Mouse (Mus musculus) lung, embryonic 16.5 days (tissue): ENCODE results near the gene Galnt9. TPM values are rescaled to one million over a fixed set of nuclear protein-coding genes. Genes with fewer than 3 reads are reported as not detected.

Experiments used
- ATAC-seq: fragments of 200-750 bp; cut with Nextera tagmentation; 2 replicates; pipeline ENCODE4 v1.8.0; 2017; ENCODE audit warnings: low read depth, mild to moderate bottlenecking, moderate library complexity
- H3K27ac ChIP-seq: fragments of 300-500 bp; sonication (generic); 2 replicates; pipeline ENCODE4 v1.5.1; 2014; ENCODE audit warnings: mild to moderate bottlenecking, control low read depth, low read length
- H3K27me3 ChIP-seq: fragments of 300-500 bp; sonication (generic); 2 replicates; pipeline ENCODE4 v1.6.1; 2014; ENCODE audit warnings: low read depth, low read length, mixed read lengths; ENCODE audit not compliant: control insufficient read depth, insufficient read depth
- H3K36me3 ChIP-seq: fragments of 300-500 bp; sonication (generic); 2 replicates; pipeline ENCODE4 v1.6.1; 2014; ENCODE audit warnings: low read length; ENCODE audit not compliant: control insufficient read depth, insufficient read depth
- H3K4me1 ChIP-seq: fragments of 300-500 bp; sonication (generic); replicated peaks from 2 replicates; pipeline ENCODE4 v1.6.1; 2014; ENCODE audit warnings: low read length, mixed read lengths; ENCODE audit not compliant: control insufficient read depth, insufficient read depth
- H3K4me2 ChIP-seq: fragments of 300-500 bp; sonication (generic); 2 replicates; pipeline ENCODE4 v1.6.1; 2014; ENCODE audit warnings: low read depth, low read length, control low read depth
- H3K4me3 ChIP-seq: fragments of 300-500 bp; sonication (generic); 2 replicates; pipeline ENCODE4 v1.5.1; 2014; ENCODE audit warnings: mild to moderate bottlenecking, low read length, control low read depth
- H3K9ac ChIP-seq: fragments of 300-500 bp; sonication (generic); 2 replicates; pipeline ENCODE4 v1.6.1; 2014; ENCODE audit warnings: low read length, control low read depth
- H3K9me3 ChIP-seq: fragments of 300-500 bp; sonication (generic); 2 replicates; pipeline ENCODE4 v1.6.1; 2016; ENCODE audit warnings: low read length; ENCODE audit not compliant: control insufficient read depth
- WGBS: fragments of 180-500 bp; shearing (Covaris S2); extraction: QIAGEN DNeasy Blood & Tissue Kit; methylation state at CpG from one replicate; pipeline ENCODE4 v1.1.7; 2014; 5-methylcytosine and 5-hydroxymethylcytosine counted together
- polyA plus RNA-seq: library from polyadenylated mRNA; unstranded; fragments of >200 nt; fragmentation: Nextera tagmentation; extraction: Ambion mirVana; gene quantifications from 2 replicates; pipeline ENCODE4 v1.2.1, GENCODE M21; 2015

Galnt9 gene
- polyA plus RNA-seq, 1 experiment from 2014 or later: 0.26 TPM

- no peak overlapping the region for H3K4me3 ChIP-seq
Measured at GRCm38 (mm10) chr5:110608336-110608735, 64.2 kb downstream of the Galnt9 start.

GRCm38 (mm10) chr5:110608941-110609340 is 64.8 kb downstream of the Galnt9 start:
- no peak overlapping the region for H3K27ac ChIP-seq
- no peak overlapping the region for H3K4me3 ChIP-seq
- WGBS: 57% methylated on average over 8 of the region's 8 CpGs
- no peak overlapping the region for H3K9ac ChIP-seq
- H3K36me3 ChIP-seq: no peaks in the 10 kb centered on the region
- no peaks in the 10 kb centered on the region for H3K27me3 ChIP-seq
- H3K4me1 ChIP-seq: no peaks in the 10 kb centered on the region
- no peak overlapping the region for H3K4me2 ChIP-seq
- ATAC-seq: no peak
- no peaks in the 10 kb centered on the region for H3K9me3 ChIP-seq

More at GRCm38 (mm10) chr5:110608336-110608735, 64.2 kb downstream of the Galnt9 start:
- no peak for ATAC-seq
- H3K4me1 ChIP-seq: no peaks in the 10 kb centered on the region
- no peaks in the 10 kb centered on the region for H3K9me3 ChIP-seq
- H3K36me3 ChIP-seq: no peaks in the 10 kb centered on the region
- no peak overlapping the region for H3K4me2 ChIP-seq
- 58% methylated on average over 6 of the region's 6 CpGs for WGBS
- H3K9ac ChIP-seq: no peak overlapping the region
- no peak overlapping the region for H3K27ac ChIP-seq
- H3K27me3 ChIP-seq: no peaks in the 10 kb centered on the region

- Histone ChIP-seq H3K4me3 (no peak overlapping the region), H3K36me3 (no peaks in the 10 kb centered on the region)
Measured at GRCm38 (mm10) chr5:110609425-110609824, 65.3 kb downstream of the Galnt9 start.

DNA sequence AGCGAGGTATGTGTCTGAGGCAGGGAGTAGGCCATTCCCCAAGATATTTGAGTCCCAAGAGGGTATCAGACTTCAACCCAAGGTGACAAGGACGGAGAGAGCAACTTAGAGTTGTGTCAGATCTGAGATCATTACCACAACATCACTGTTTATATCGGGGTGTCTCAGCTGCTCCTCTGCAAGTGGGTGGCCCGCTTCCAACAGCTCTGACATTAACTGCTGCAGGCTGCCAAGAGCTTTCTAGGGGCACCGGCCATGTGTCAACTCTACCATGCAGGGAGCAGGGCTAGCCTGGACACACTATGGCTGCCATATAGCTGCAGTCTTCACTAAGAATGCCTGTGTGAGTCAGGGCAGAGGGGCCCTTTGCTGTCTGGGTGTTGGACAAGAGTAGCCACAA is 65.7 kb downstream of the Galnt9 start:
- 63% methylated on average over 5 of the region's 5 CpGs for whole genome bisulfite sequencing
- H3K4me1 ChIP-seq: no peaks in the 10 kb centered on the region
- no peaks in the 10 kb centered on the region for H3K27me3 ChIP-seq
- no peak overlapping the region for H3K4me3 ChIP-seq
- H3K9ac ChIP-seq: no peak overlapping the region
- no peaks in the 10 kb centered on the region for H3K36me3 ChIP-seq
- no peak overlapping the region for H3K4me2 ChIP-seq
- H3K27ac ChIP-seq: no peak overlapping the region
- ATAC-seq: no peak
- no peaks in the 10 kb centered on the region for H3K9me3 ChIP-seq

More at GRCm38 (mm10) chr5:110609425-110609824, 65.3 kb downstream of the Galnt9 start:
- Histone ChIP-seq H3K9ac (no peak overlapping the region), H3K9me3 (no peaks in the 10 kb centered on the region), H3K4me2 (no peak overlapping the region), H3K27me3 (no peaks in the 10 kb centered on the region), H3K4me1 (no peaks in the 10 kb centered on the region), H3K27ac (no peak overlapping the region)
- 72% methylated on average over 3 of the region's 3 CpGs for WGBS
- ATAC-seq: no peak

DNA sequence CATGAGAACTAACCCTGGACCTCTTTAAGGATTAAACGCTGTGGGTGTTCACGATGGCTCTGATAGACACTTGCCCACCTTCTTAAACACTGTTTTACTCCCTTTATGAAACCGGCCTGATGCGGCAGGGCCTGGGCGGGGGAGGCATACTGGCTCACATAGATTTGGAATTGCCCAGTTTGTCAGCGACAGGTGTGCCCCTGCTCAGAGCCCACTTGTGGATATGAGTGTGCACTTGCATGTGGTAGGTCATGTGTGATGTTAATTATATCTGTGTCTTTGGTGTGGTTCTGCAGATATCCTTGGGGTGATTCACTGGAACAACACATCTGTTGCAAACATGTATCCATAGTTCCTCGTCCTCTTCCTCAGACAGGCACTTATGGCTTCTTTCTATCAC is 66.3 kb downstream of the Galnt9 start:
- Histone ChIP-seq H3K9me3 (no peaks in the 10 kb centered on the region), H3K4me2 (no peak overlapping the region), H3K4me3 (no peak overlapping the region), H3K4me1 (no peaks in the 10 kb centered on the region), H3K27me3 (no peaks in the 10 kb centered on the region), H3K27ac (no peak overlapping the region), H3K9ac (no peak overlapping the region), H3K36me3 (no peaks in the 10 kb centered on the region)
- ATAC-seq: no peak
- 90% methylated on average over 7 of the region's 7 CpGs for WGBS

DNA sequence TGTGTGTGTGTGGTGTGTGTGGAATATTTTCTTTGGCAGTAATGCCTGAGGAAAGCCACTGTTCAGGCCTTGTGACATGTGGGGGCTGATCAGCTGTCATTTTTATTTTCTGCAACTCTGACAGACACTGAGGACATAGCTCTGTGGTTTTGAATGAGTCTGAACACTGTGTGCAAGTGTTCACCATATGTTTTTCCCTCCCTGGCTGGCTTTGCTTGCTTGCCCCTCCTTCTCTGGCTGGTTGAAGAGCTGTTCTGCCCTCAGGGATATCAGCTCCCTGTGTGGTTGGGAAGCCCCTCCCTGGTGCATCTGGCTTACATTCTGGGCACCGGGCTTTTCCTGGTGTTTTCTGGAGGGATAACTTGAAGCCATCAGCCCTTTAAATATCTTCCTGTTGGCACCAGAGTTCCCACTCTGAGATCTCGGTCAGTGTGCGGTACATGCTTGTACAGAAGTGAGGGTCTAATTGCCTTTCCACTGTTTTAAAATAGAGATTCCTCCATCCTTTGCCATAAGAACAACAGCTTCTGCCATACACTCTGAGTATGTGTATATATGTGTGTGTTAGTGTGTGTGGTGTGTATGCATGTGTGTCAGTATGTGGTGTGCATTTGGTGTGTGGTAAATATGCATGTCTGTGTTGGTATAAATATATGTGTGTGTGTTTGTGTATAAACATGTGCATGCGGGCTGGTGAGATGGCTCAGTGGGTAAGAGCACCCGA is 67.4 kb downstream of the Galnt9 start:
- no peaks in the 10 kb centered on the region for H3K27me3 ChIP-seq
- ATAC-seq: no peak
- H3K4me3 ChIP-seq: no peak overlapping the region
- H3K9me3 ChIP-seq: no peaks in the 10 kb centered on the region
- H3K4me2 ChIP-seq: no peak overlapping the region
- no peaks in the 10 kb centered on the region for H3K36me3 ChIP-seq
- H3K27ac ChIP-seq: no peak overlapping the region
- WGBS: 76% methylated on average over 5 of the region's 5 CpGs
- no peak overlapping the region for H3K9ac ChIP-seq
- no peaks in the 10 kb centered on the region for H3K4me1 ChIP-seq

DNA sequence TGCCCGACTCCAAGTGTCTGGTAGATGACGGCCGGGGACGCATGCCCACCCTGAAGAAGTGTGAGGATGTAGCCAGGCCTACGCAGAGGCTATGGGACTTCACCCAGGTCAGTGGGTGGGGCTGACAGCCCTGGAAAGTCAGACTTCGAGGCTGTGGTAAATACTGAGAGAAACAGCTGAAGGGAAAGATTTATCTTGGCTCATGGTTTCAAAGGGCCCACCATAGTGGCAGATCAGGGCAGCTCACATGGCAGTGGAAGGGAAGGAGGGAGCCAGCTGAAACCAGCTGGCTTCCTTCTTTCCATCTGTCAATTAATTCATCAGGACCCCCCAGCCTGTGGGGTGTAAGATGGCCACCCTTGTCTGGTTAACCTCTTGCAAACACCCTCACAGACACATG is 75.1 kb downstream of the Galnt9 start:
- Histone ChIP-seq H3K4me3 (no peak overlapping the region), H3K9me3 (no peaks in the 10 kb centered on the region)
- WGBS: 74% methylated on average over 6 of the region's 6 CpGs

DNA sequence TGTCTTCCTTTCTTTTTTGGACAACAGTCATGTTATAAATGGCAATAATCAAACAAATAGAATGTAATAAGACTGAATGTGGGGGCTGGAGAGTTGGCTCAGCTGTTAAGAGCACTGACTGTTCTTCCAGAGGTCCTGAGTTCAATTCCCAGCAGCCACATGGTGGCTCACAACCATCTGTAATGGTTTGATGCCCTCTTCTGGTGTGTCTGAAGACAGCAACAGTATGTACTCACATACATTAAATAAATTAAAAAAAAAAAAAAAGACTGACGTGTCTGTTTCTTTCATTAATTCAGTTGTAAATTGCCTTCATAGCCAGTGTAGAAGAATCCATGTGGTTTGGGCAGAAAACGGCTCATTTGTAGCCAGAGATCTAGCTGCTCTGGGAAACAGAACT is 80.2 kb downstream of the Galnt9 start:
- no peak overlapping the region for H3K27ac ChIP-seq
- H3K36me3 ChIP-seq: no peaks in the 10 kb centered on the region
- no peak overlapping the region for H3K4me3 ChIP-seq
- H3K4me1 ChIP-seq: no peaks in the 10 kb centered on the region
- H3K4me2 ChIP-seq: no peak overlapping the region
- no peak for ATAC-seq
- 81% methylated on average over 2 of the region's 2 CpGs for WGBS
- no peaks in the 10 kb centered on the region for H3K27me3 ChIP-seq
- no peak overlapping the region for H3K9ac ChIP-seq
- H3K9me3 ChIP-seq: no peaks in the 10 kb centered on the region

More for the DNA sequence above, 75.1 kb downstream of the Galnt9 start:
- no peak for ATAC-seq
- no peaks in the 10 kb centered on the region for H3K27me3 ChIP-seq
- H3K4me1 ChIP-seq: no peaks in the 10 kb centered on the region
- H3K9ac ChIP-seq: no peak overlapping the region
- no peak overlapping the region for H3K27ac ChIP-seq
- no peak overlapping the region for H3K4me2 ChIP-seq
- H3K36me3 ChIP-seq: no peaks in the 10 kb centered on the region

DNA sequence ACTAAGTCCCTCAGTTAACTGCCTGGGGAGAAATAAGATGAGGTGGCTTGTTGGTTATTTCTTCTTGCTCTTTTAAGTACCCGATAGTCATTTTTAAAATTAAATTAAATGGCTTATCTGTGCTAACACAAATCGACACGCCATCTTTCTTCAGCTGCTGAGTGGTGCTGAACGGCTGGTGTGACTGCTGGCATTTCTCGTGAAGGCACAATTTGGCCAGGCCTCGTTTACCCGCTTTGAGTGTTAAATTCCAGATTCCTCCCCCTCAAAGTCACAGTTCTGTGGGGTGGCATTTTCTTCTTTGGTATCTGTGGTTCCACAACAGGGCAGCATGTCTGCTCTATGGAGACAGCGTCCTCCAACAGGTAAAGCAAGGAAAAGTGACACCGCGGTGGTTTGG is 83.2 kb downstream of the Galnt9 start:
- no peaks in the 10 kb centered on the region for H3K9me3 ChIP-seq
- H3K36me3 ChIP-seq: no peaks in the 10 kb centered on the region
- no peaks in the 10 kb centered on the region for H3K27me3 ChIP-seq
- no peaks in the 10 kb centered on the region for H3K4me1 ChIP-seq
- H3K4me3 ChIP-seq: no peak overlapping the region
- H3K4me2 ChIP-seq: no peak overlapping the region
- H3K9ac ChIP-seq: no peak overlapping the region
- no peak overlapping the region for H3K27ac ChIP-seq
- no peak for ATAC-seq
- WGBS: 60% methylated on average over 10 of the region's 10 CpGs
